Mouse (Mus musculus) spleen, adult 2 months (tissue): ENCODE data around the gene Tiam1. TPM values are rescaled to one million over a fixed set of nuclear protein-coding genes. Genes with fewer than 3 reads are reported as not detected.

ENCODE experiments used
- DNase-seq, 2 experiments: peaks; one replicate each; pipeline versions ENCODE4 v3.0.0 to v3.0.0-alpha.2; 2012 to 2021; ENCODE audit warnings: low spot score in 2 of 2, low read depth in 1 of 2
- H3K27ac ChIP-seq: fragments of 200-500 bp; 2 replicates; pipeline ENCODE4 v1.5.1; 2012; ENCODE audit warnings: low read length, inconsistent platforms; ENCODE audit not compliant: insufficient read depth
- H3K27me3 ChIP-seq: fragments of 200-500 bp; 2 replicates; pipeline ENCODE4 v1.6.1; 2012; ENCODE audit warnings: mild to moderate bottlenecking, moderate library complexity, low read length, inconsistent platforms; ENCODE audit not compliant: control insufficient read depth, insufficient read depth
- H3K36me3 ChIP-seq: fragments of 200-500 bp; 2 replicates; pipeline ENCODE4 v1.6.1; 2012; ENCODE audit warnings: mild to moderate bottlenecking, low read length, inconsistent platforms; ENCODE audit not compliant: control insufficient read depth, insufficient read depth
- H3K4me1 ChIP-seq: fragments of 200-500 bp; 2 replicates; pipeline ENCODE4 v1.6.1; 2011; ENCODE audit warnings: inconsistent platforms; ENCODE audit not compliant: control insufficient read depth, insufficient read depth, insufficient read length
- H3K4me3 ChIP-seq: fragments of 200-500 bp; 2 replicates; pipeline ENCODE4 v1.5.1; 2011; ENCODE audit warnings: mild to moderate bottlenecking, inconsistent platforms; ENCODE audit not compliant: insufficient read depth, insufficient read length; ENCODE audit errors: extremely low read depth
- CTCF ChIP-seq: fragments of 200-500 bp; IDR thresholded peaks from 2 replicates; pipeline ENCODE4 v1.5.1; 2011; ENCODE audit warnings: mild to moderate bottlenecking, inconsistent platforms; ENCODE audit not compliant: insufficient read depth, insufficient read length, insufficient replicate concordance; ENCODE audit errors: extremely low read depth
- POLR2A ChIP-seq: fragments of 200-500 bp; IDR thresholded peaks from 2 replicates; pipeline ENCODE4 v1.6.1; 2011; ENCODE audit warnings: low read depth, low read length, inconsistent platforms
- WGBS: fragments of 180-500 bp; shearing (Covaris S2); methylation state at CpG from one replicate; pipeline ENCODE4 v1.1.7; 2018; 5-methylcytosine and 5-hydroxymethylcytosine counted together
- polyA plus RNA-seq: library from polyadenylated mRNA; depleted of rRNA; stranded (reverse); fragments of >200 nt; gene quantifications from 2 replicates; pipeline ENCODE4 v1.2.3, GENCODE M21; 2012

Gene Tiam1
- polyA plus RNA-seq, 1 experiment = 4.3 TPM

DNA sequence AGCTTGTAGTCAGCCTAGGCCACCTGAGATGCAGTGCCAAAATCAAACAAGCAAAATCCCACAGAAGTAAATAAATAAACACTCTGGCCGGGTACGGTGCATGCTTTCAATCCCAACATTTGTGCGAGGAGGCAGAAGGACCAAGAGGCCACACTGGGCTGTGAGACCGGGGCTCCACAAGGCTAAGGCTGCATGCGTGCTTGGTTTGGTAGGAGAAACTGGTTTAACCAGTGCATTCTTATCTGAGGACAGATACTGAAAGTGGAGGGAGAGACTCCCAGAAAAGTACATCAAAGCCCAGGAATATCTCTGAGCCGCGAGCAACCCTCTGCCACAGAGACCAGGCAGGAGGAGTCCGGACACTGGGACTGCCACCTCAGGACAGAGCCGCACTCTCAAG lies 5.8 kb upstream of the Tiam1 start:
- no peak for DNase-seq
- H3K27me3 ChIP-seq = no peaks in the 10 kb centered on the region
- no peak overlapping the region for H3K27ac ChIP-seq
- H3K36me3 ChIP-seq = no peaks in the 10 kb centered on the region
- no peak for TF ChIP-seq POLR2A
- no peak for TF ChIP-seq CTCF
- no peak overlapping the region for H3K4me3 ChIP-seq
- WGBS = 90% methylated on average over 9 of the region's 9 CpGs
- H3K4me1 ChIP-seq = no peaks in the 10 kb centered on the region

DNA sequence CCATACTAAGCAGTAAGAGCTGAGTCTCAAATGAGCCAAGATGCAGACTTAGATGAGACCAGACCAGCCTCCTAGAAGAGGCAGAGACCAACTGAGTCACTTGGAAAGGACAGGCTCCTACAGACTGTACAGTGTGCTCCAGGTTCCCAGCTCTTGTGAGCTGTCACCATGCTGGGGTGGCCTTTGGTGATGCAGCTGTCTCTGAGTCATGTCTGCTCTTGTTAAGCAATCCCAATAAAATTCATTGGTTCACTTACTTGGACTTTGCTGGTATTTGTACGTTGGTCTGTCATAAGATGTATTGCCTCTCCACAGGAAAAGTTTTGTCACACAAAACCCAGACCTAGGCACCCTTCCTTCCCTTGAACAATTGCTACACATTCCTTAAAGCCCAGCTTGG lies 1.7 kb upstream of the Tiam1 start:
- H3K27me3 ChIP-seq = peaks cover 9% of the 10 kb centered on the region
- no peak for DNase-seq
- TF ChIP-seq POLR2A (no peak), CTCF (no peak)
- H3K27ac ChIP-seq = no peak overlapping the region
- H3K36me3 ChIP-seq = no peaks in the 10 kb centered on the region
- H3K4me3 ChIP-seq = no peak overlapping the region
- WGBS = 92% methylated on average over 1 of the region's 1 CpGs
- peaks cover 5% of the 10 kb centered on the region for H3K4me1 ChIP-seq

DNA sequence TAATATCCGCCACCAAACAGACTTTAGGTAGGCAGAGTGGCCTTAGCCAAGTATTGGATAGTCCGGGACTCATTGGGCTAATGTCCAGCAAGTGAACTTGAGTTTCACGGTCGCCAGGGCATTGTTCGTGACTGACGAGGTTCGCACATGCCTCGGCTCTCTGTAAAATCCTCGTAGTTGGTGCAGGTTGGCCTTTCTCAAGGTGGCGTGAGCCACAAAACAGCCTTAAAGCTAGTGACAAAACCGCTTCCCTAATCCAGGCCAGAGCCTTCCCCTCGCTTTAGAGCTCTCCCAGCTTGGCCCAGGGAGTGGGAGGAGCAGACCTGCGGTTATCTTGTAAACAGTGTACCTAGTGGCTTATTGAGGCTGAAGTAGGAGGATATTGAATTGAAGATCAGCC lies 972 bp upstream of the Tiam1 start:
- DNase-seq = no peak
- Histone ChIP-seq H3K36me3 (no peaks in the 10 kb centered on the region), H3K27me3 (peaks cover 9% of the 10 kb centered on the region), H3K4me1 (peaks cover 5% of the 10 kb centered on the region), H3K27ac (no peak overlapping the region), H3K4me3 (peak overlapping the region; percentile 70)
- WGBS = 27% methylated on average over 13 of the region's 13 CpGs
- TF ChIP-seq CTCF (no peak), POLR2A (no peak)

DNA sequence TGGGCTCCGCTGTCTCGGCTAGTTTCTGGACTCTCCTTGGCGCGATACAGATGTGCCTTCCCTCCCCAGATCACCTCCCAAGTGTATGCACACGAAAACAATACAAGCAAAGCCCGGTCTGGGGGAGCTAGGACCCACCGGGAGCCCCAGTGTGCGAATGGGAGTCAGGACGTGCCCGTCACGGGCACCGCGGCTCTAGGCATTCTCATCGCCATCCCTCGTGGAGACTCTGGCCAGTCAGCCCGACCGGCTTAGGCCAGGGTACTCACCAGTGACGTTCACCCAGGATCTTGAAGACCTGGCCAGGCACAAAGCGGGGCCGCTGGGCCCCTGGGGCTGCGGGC lies 181 bp downstream of the Tiam1 start:
- DNase-seq = no peak
- H3K36me3 ChIP-seq = no peaks in the 10 kb centered on the region
- H3K4me1 ChIP-seq = peaks cover 6% of the 10 kb centered on the region
- no peak for TF ChIP-seq POLR2A
- WGBS = 0% methylated on average over 21 of the region's 21 CpGs
- no peak overlapping the region for H3K27ac ChIP-seq
- peak overlapping the region; percentile 66 for H3K4me3 ChIP-seq
- H3K27me3 ChIP-seq = peaks cover 9% of the 10 kb centered on the region

DNA sequence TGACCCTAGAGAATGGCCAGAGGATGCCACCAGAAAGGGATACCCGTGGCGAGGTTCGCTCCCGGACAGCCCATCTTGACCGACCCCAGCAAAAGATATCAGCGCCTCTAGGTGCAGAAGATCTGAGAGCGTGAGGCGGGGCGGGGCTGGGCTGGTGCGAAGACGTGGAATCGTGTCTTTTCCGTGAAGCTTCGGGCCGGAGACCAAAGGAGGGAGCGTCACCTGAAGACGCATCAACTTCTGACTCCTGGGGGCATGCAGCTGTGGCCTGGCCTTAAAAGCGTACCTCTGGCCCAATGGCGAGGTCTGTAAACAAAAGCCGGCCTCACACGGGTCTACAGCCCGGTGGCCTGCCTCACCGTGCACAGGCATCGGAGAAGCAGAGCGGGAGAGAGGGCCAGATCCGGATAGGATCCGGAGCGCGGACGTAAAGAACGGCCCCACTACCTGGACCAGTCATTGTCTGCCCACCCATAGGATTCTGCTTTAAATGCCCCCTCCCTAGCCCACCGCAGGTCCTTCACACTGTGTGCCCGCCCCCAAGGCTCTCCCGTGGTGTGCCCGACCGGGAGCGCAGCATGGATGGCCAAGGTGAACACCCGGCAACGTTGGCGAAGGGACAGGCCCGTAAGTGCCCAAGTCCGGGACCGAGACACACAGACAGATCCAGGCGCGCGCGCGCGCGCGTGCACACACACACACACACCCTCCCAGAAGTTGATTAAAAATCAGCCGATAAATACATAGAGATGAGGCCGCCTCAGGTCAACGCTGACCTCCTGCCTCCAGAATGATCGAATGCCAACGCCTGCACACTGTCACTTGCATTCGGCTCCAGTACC lies 774 bp downstream of the Tiam1 start:
- H3K36me3 ChIP-seq = no peaks in the 10 kb centered on the region
- H3K27me3 ChIP-seq = peaks cover 9% of the 10 kb centered on the region
- no peak overlapping the region for H3K27ac ChIP-seq
- peaks cover 8% of the 10 kb centered on the region for H3K4me1 ChIP-seq
- under 1% methylated on average over 57 of the region's 57 CpGs for WGBS
- H3K4me3 ChIP-seq = peak overlapping the region; percentile 66
- TF ChIP-seq CTCF (no peak), POLR2A (no peak)
- peak in 1 of 2 experiments; percentile 8 for DNase-seq

DNA sequence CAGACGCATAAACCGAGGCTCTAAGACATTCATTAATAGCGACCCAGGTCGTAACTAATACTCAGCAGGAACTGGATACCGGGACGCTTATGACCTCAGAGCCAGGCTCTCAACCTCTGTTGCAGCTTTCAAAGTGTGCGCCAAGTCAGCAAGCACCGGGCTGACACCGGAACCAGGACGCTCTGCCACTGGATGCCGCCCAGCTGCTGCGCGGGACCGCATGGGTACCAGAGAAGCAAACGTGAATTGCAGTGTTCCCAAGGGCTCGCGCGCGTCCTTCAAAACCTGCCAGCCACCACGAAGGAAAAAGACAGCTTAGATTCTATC lies 1.4 kb downstream of the Tiam1 start:
- 7% methylated on average over 20 of the region's 20 CpGs for WGBS
- DNase-seq = no peak
- H3K27ac ChIP-seq = no peak overlapping the region
- H3K4me1 ChIP-seq = peaks cover 8% of the 10 kb centered on the region
- TF ChIP-seq CTCF (no peak), POLR2A (no peak)
- H3K36me3 ChIP-seq = no peaks in the 10 kb centered on the region
- H3K27me3 ChIP-seq = peaks cover 9% of the 10 kb centered on the region
- H3K4me3 ChIP-seq = peak overlapping the region; percentile 66; the same call in 1 of the 2 replicates

DNA sequence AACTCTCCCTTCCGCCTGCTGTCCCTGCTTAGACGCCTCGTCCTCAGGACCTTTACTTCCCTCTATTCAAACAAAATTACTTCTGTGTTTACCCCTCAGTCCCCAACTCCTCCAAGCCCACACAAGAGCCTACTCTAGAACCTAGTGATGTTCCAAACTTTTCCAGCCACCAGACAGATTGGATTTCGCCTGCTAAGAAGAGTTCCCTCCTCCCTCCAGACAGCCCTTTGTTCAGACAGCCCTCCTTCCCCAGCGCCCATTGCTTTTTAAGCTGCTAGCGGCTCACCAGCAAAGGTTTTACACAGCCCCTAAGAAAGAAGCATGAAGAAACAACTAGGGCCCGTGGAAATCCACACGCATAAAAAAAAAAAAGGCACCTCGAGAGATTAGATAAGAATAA lies 2.0 kb downstream of the Tiam1 start:
- WGBS = 69% methylated on average over 9 of the region's 9 CpGs

More for the DNA sequence above, 2.0 kb downstream of the Tiam1 start:
- Histone ChIP-seq H3K4me1 (peaks cover 8% of the 10 kb centered on the region), H3K36me3 (no peaks in the 10 kb centered on the region), H3K27me3 (peaks cover 9% of the 10 kb centered on the region), H3K4me3 (no peak overlapping the region), H3K27ac (no peak overlapping the region)
- DNase-seq = no peak
- TF ChIP-seq POLR2A (no peak), CTCF (no peak)
